Mouse (Mus musculus): ENCODE results near the gene Rnf212b. TPM values are rescaled to one million over a fixed set of nuclear protein-coding genes. Genes with fewer than 3 reads are reported as not detected.

Rnf212b gene
- polyA plus RNA-seq, 1 experiment: not detected

- peak within 1 kb of the TSS; percentile 59 for H3K27ac ChIP-seq (ENCODE audit: insufficient read depth, low read depth, low read length)
- peaks cover 7% of the 10 kb centered on the region; the same call in 1 of the 2 replicates for H3K4me1 ChIP-seq (ENCODE audit: control insufficient read depth, insufficient read depth, low read length)
- H3K4me3 ChIP-seq (ENCODE audit: insufficient read depth, low read length): peak within 1 kb of the TSS; percentile 67
- TF ChIP-seq POLR2A (IDR thresholded peaks at IDR 0.05; ENCODE audit: borderline replicate concordance, low read depth, low read length): peak; percentile 93
- no peak for TF ChIP-seq CTCF (IDR thresholded peaks at IDR 0.05; ENCODE audit: low read depth, low read length)
These were observed 69.4 kb downstream of the Rnf212b start, which contains the start of the genes Bcl2l2 and Gm20521 for GRCm38 (mm10) chr14:54883154-54884021. Gene Bcl2l2, plus strand, starts transcription at chr14:54883377. Gene Gm20521, plus strand, starts transcription at chr14:54883441.

DNA sequence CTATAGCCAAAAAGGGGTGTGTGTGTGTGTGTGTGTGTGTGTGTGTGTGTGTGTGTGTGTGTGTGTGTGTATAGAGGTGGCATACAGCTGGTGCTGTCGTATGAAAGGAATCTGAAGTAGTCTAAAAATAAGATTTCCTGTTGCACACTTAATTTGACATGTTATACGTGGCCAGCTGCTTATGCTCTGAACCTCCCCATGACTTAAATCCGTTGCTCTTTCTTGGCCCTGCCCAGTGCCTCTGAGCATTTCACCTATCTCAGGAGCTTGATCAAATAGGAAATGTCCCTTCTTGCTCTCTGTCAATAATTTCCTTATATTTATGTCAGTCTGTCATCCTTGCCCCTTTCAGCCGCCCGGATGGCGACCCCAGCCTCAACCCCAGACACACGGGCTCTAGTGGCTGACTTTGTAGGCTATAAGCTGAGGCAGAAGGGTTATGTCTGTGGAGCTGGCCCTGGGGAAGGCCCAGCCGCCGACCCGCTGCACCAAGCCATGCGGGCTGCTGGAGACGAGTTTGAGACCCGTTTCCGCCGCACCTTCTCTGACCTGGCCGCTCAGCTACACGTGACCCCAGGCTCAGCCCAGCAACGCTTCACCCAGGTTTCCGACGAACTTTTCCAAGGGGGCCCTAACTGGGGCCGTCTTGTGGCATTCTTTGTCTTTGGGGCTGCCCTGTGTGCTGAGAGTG, 70.2 kb downstream of the Rnf212b start:
- H3K27ac ChIP-seq (ENCODE audit: insufficient read depth, low read depth, low read length): no peak overlapping the region
- peaks cover 7% of the 10 kb centered on the region; the same call in 1 of the 2 replicates for H3K4me1 ChIP-seq (ENCODE audit: control insufficient read depth, insufficient read depth, low read length)
- peak overlapping the region; percentile 67 for H3K4me3 ChIP-seq (ENCODE audit: insufficient read depth, low read length)
- TF ChIP-seq CTCF (IDR thresholded peaks at IDR 0.05; ENCODE audit: low read depth, low read length) (no peak), POLR2A (IDR thresholded peaks at IDR 0.05; ENCODE audit: borderline replicate concordance, low read depth, low read length) (no peak)

GRCm38 (mm10) chr14:54885309-54885708, 71.4 kb downstream of the Rnf212b start:
- TF ChIP-seq CTCF (IDR thresholded peaks at IDR 0.05; ENCODE audit: low read depth, low read length) (no peak), POLR2A (IDR thresholded peaks at IDR 0.05; ENCODE audit: borderline replicate concordance, low read depth, low read length) (no peak)
- Histone ChIP-seq H3K4me1 (ENCODE audit: control insufficient read depth, insufficient read depth, low read length) (peaks cover 7% of the 10 kb centered on the region; the same call in 1 of the 2 replicates), H3K27ac (ENCODE audit: insufficient read depth, low read depth, low read length) (no peak overlapping the region), H3K4me3 (ENCODE audit: insufficient read depth, low read length) (no peak overlapping the region)

- peak within 1 kb of the TSS; percentile 42; the same call in 1 of the 2 replicates for H3K27ac ChIP-seq (ENCODE audit: insufficient read depth, low read depth, low read length)
- H3K4me3 ChIP-seq (ENCODE audit: insufficient read depth, low read length): peak within 1 kb of the TSS; percentile 74
- H3K4me1 ChIP-seq (ENCODE audit: control insufficient read depth, insufficient read depth, low read length): peaks cover 7% of the 10 kb centered on the region
- no peak for TF ChIP-seq POLR2A (IDR thresholded peaks at IDR 0.05; ENCODE audit: borderline replicate concordance, low read depth, low read length)
- TF ChIP-seq CTCF (IDR thresholded peaks at IDR 0.05; ENCODE audit: low read depth, low read length): no peak
These were observed 78.3 kb downstream of the Rnf212b start, which contains the start of gene Pabpn1 for GRCm38 (mm10) chr14:54892200-54892599. Gene Pabpn1, plus strand, starts transcription at chr14:54892500.

DNA sequence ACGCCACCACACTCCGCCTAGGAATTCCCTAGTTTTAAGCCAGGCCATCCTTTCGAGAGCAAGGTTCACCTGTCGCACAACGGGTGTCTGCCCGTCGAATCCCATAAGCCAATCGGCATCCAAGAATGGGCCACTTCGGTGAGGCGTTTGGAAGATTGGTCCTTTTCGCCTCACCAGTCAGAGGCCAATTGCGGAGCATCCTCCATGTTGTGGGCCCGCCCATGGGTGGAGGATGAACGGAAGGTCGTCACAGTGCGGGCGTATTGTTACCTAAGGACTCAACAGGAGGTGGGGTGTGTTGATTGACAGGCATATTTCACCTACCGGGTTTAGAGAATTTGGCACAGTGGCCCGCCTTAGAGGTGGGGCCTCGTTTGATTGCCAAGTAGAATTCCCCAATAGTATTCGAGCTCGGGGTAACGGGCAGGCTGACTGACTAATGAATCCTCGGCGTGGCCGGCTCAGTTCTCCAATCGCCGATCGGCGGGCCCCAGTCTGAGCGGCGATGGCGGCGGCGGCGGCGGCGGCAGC, 79.8 kb downstream of the Rnf212b start:
- Histone ChIP-seq H3K27ac (ENCODE audit: insufficient read depth, low read depth, low read length) (peak overlapping the region; percentile 42), H3K4me3 (ENCODE audit: insufficient read depth, low read length) (peak overlapping the region; percentile 74), H3K4me1 (ENCODE audit: control insufficient read depth, insufficient read depth, low read length) (peaks cover 7% of the 10 kb centered on the region)
- TF ChIP-seq POLR2A (IDR thresholded peaks at IDR 0.05; ENCODE audit: borderline replicate concordance, low read depth, low read length) (no peak), CTCF (IDR thresholded peaks at IDR 0.05; ENCODE audit: low read depth, low read length) (no peak)

DNA sequence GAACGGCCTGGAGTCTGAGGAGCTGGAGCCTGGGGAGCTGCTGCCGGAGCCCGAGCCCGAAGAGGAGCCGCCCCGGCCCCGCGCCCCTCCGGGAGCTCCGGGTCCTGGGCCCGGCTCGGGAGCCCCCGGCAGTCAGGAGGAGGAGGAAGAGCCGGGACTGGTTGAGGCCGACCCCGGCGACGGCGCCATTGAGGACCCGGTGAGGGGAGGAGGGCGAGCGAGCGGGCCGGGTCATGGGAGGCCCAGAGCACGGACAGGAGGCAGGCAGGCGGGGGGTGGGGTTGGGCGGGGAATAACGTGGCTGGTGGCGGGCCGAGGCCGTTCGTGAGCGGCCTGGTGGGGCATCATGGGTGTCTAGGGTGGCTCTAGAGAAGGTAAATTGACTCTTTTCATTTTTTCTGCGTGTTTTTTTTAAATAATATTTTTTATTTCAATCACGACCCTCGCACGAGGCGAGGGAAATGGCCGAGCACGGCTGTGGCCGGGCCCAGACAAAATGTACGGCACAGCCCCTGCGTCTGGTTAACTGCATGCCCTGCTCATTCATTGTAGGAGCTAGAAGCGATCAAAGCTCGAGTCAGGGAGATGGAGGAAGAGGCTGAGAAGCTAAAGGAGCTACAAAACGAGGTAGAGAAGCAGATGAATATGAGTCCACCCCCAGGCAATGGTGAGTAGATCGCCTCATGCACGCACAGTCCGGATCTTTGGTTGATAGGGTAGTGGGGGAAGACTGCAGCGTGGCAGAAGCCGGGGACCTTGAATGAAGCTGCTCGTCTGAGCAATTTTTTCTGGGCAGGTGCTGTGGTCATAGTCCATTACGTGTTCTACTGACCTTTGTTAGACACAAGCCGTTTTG, 80.6 kb downstream of the Rnf212b start:
- TF ChIP-seq POLR2A (IDR thresholded peaks at IDR 0.05; ENCODE audit: borderline replicate concordance, low read depth, low read length): no peak
- no peak for TF ChIP-seq CTCF (IDR thresholded peaks at IDR 0.05; ENCODE audit: low read depth, low read length)
- peak overlapping the region; percentile 81 for H3K4me3 ChIP-seq (ENCODE audit: insufficient read depth, low read length)
- peak overlapping the region; percentile 54 for H3K27ac ChIP-seq (ENCODE audit: insufficient read depth, low read depth, low read length)

GRCm38 (mm10) chr14:54897445-54897844, 83.5 kb downstream of the Rnf212b start:
- H3K4me3 ChIP-seq (ENCODE audit: insufficient read depth, low read length): no peak overlapping the region
- peaks cover 12% of the 10 kb centered on the region for H3K4me1 ChIP-seq (ENCODE audit: control insufficient read depth, insufficient read depth, low read length)
- H3K27ac ChIP-seq (ENCODE audit: insufficient read depth, low read depth, low read length): no peak overlapping the region
- TF ChIP-seq POLR2A (IDR thresholded peaks at IDR 0.05; ENCODE audit: borderline replicate concordance, low read depth, low read length): no peak
- TF ChIP-seq CTCF (IDR thresholded peaks at IDR 0.05; ENCODE audit: low read depth, low read length): no peak

More for the DNA sequence above, 80.6 kb downstream of the Rnf212b start:
- peaks cover 7% of the 10 kb centered on the region for H3K4me1 ChIP-seq (ENCODE audit: control insufficient read depth, insufficient read depth, low read length)

DNA sequence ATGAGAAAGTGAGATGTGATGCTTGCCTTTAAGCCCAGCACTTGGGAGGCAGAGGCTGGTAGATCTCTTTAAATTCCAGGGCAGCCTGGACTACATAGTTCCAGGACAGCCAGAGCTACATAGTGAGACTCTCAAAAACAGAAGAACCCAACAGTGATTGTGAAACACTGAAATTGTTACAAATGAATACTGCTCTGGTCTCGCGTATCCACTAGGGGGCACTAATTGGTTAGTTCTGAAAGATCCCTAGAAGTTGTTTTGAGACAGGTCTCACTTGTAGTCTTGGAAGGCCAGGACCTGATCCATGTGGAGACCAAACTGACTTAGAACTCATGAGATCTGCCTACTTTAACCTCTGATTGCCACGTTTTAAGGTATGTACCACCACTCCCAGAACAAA, 86.4 kb downstream of the Rnf212b start:
- H3K4me1 ChIP-seq (ENCODE audit: control insufficient read depth, insufficient read depth, low read length): peaks cover 11% of the 10 kb centered on the region

DNA sequence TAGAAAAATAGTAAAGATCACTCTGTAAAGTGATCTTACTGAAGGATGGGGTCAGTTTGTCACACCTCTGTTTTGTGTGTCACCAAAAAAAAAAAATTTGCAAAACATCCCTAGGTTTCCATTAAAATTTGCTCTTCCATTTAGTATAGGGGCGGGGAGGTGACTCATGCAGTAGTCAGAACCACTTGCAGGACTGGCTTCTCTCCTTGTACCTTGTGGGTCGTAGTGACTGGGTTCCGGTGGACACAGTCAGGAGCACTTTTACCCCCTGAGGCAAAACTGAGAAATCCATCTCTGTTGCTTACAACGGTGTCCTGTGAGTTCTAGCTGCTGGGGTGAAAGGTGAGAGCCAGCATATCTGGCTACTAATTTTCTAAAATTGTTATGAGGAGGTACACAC, 89.7 kb downstream of the Rnf212b start:
- TF ChIP-seq CTCF (IDR thresholded peaks at IDR 0.05; ENCODE audit: low read depth, low read length) (no peak), POLR2A (IDR thresholded peaks at IDR 0.05; ENCODE audit: borderline replicate concordance, low read depth, low read length) (no peak)
- no peak overlapping the region for H3K27ac ChIP-seq (ENCODE audit: insufficient read depth, low read depth, low read length)
- peaks cover 7% of the 10 kb centered on the region for H3K4me1 ChIP-seq (ENCODE audit: control insufficient read depth, insufficient read depth, low read length)
- no peak overlapping the region for H3K4me3 ChIP-seq (ENCODE audit: insufficient read depth, low read length)

More for the DNA sequence above, 86.4 kb downstream of the Rnf212b start:
- Histone ChIP-seq H3K27ac (ENCODE audit: insufficient read depth, low read depth, low read length) (no peak overlapping the region), H3K4me3 (ENCODE audit: insufficient read depth, low read length) (no peak overlapping the region)
- TF ChIP-seq POLR2A (IDR thresholded peaks at IDR 0.05; ENCODE audit: borderline replicate concordance, low read depth, low read length): no peak

Other genes starting within 250 kb of the Rnf212b start
- gene Ajuba, start 236.6 kb upstream of the Rnf212b start, polyA plus RNA-seq (2012; ENCODE audit: insufficient read depth, insufficient read length, missing spikeins): 0.84 and 0.91 TPM in 2 replicates
- 4.1 and 8.3 TPM in 2 replicates for gene 4931414P19Rik, start 208.1 kb upstream of the Rnf212b start, polyA plus RNA-seq (2012; ENCODE audit: insufficient read depth, insufficient read length, missing spikeins)
- 99.1 and 108 TPM in 2 replicates for gene Psmb5, start 196.1 kb upstream of the Rnf212b start, polyA plus RNA-seq (2012; ENCODE audit: insufficient read depth, insufficient read length, missing spikeins)
- not detected in 2 replicates for gene Psmb11, start 192.7 kb upstream of the Rnf212b start, polyA plus RNA-seq (2012; ENCODE audit: insufficient read depth, insufficient read length, missing spikeins)
- gene Gm17606, start 173.2 kb upstream of the Rnf212b start, polyA plus RNA-seq (2012; ENCODE audit: insufficient read depth, insufficient read length, missing spikeins): not detected in 2 replicates
- 0.48 and 0.71 TPM in 2 replicates for gene Cdh24, start 172.8 kb upstream of the Rnf212b start, polyA plus RNA-seq (2012; ENCODE audit: insufficient read depth, insufficient read length, missing spikeins)
- gene 1700123O20Rik, start 127.9 kb upstream of the Rnf212b start, polyA plus RNA-seq (2012; ENCODE audit: insufficient read depth, insufficient read length, missing spikeins): 30.2 and 32.8 TPM in 2 replicates
- gene Acin1, start 127.2 kb upstream of the Rnf212b start, polyA plus RNA-seq (2012; ENCODE audit: insufficient read depth, insufficient read length, missing spikeins): 226 and 268 TPM in 2 replicates
- gene Gm29776, start 115.3 kb upstream of the Rnf212b start, polyA plus RNA-seq (2012; ENCODE audit: insufficient read depth, insufficient read length, missing spikeins): not detected in 2 replicates
- 0.87 and 0.90 TPM in 2 replicates for gene Cebpe, start 102.0 kb upstream of the Rnf212b start, polyA plus RNA-seq (2012; ENCODE audit: insufficient read depth, insufficient read length, missing spikeins)
- gene Slc7a8, start 32.2 kb upstream of the Rnf212b start, polyA plus RNA-seq (2012; ENCODE audit: insufficient read depth, insufficient read length, missing spikeins): 35.7 and 42.6 TPM in 2 replicates
- gene Homez, start 56.8 kb downstream of the Rnf212b start, polyA plus RNA-seq (2012; ENCODE audit: insufficient read depth, insufficient read length, missing spikeins): 5.2 and 6.5 TPM in 2 replicates
- gene Ppp1r3e, start 63.4 kb downstream of the Rnf212b start, polyA plus RNA-seq (2012; ENCODE audit: insufficient read depth, insufficient read length, missing spikeins): 11.3 and 13.9 TPM in 2 replicates
- 25.9 and 29.2 TPM in 2 replicates for gene Bcl2l2, start 69.2 kb downstream of the Rnf212b start, polyA plus RNA-seq (2012; ENCODE audit: insufficient read depth, insufficient read length, missing spikeins)
- not detected in 2 replicates for gene Gm20521, start 69.3 kb downstream of the Rnf212b start, polyA plus RNA-seq (2012; ENCODE audit: insufficient read depth, insufficient read length, missing spikeins)
- gene Pabpn1, start 78.4 kb downstream of the Rnf212b start, polyA plus RNA-seq (2012; ENCODE audit: insufficient read depth, insufficient read length, missing spikeins): 144 and 176 TPM in 2 replicates
- gene Slc22a17, start 99.0 kb downstream of the Rnf212b start, polyA plus RNA-seq (2012; ENCODE audit: insufficient read depth, insufficient read length, missing spikeins): 0.32 and 1.8 TPM in 2 replicates
- gene Efs, start 112.0 kb downstream of the Rnf212b start, polyA plus RNA-seq (2012; ENCODE audit: insufficient read depth, insufficient read length, missing spikeins): not detected in 2 replicates
- not detected in 2 replicates for gene Il25, start 118.6 kb downstream of the Rnf212b start, polyA plus RNA-seq (2012; ENCODE audit: insufficient read depth, insufficient read length, missing spikeins)
- not detected in 2 replicates for gene Cmtm5, start 122.1 kb downstream of the Rnf212b start, polyA plus RNA-seq (2012; ENCODE audit: insufficient read depth, insufficient read length, missing spikeins)
- not detected in 2 replicates for gene Myh6, start 152.8 kb downstream of the Rnf212b start, polyA plus RNA-seq (2012; ENCODE audit: insufficient read depth, insufficient read length, missing spikeins)
- gene Gm17428, start 162.8 kb downstream of the Rnf212b start, polyA plus RNA-seq (2012; ENCODE audit: insufficient read depth, insufficient read length, missing spikeins): not detected in 2 replicates
- not detected in 2 replicates for gene Myh7, start 180.5 kb downstream of the Rnf212b start, polyA plus RNA-seq (2012; ENCODE audit: insufficient read depth, insufficient read length, missing spikeins)
- 38.3 and 44.2 TPM in 2 replicates for gene Ngdn, start 201.3 kb downstream of the Rnf212b start, polyA plus RNA-seq (2012; ENCODE audit: insufficient read depth, insufficient read length, missing spikeins)

Measured in bone marrow macrophage, adult 2 months (primary cell).